Mouse (Mus musculus) right cerebral cortex, postnatal 10 days (tissue): ENCODE data around the gene Gnb1.
A peak's percentile ranks its signal among the peaks of the same experiment; 100 is the strongest.
"Not testable (repeated sequence)": the region's sequence is repeated elsewhere in the genome, so short reads cannot be mapped to it uniquely, and the experiment has no call there.

ENCODE experiments used
- DNase-seq, 2 experiments: peaks; one replicate each; pipeline ENCODE4 v3.0.0; 2021; ENCODE audit warnings: low spot score in 2 of 2

Gene Gnb1

GRCm38 (mm10) chr4:155490990-155491504 lies at the start of gene Gnb1:
Gene Gnb1 (plus strand): TSS chr4:155491361.
- DNase-seq: peak; percentile 93 to 97

- no peak for DNase-seq
Measured at GRCm38 (mm10) chr4:155442808-155443207, 48.4 kb upstream of the Gnb1 start.

- no peak for DNase-seq
Measured at GRCm38 (mm10) chr4:155451597-155451996, 39.6 kb upstream of the Gnb1 start.

- DNase-seq: no peak
Measured at GRCm38 (mm10) chr4:155458575-155458974, 32.6 kb upstream of the Gnb1 start.

- DNase-seq: no peak
Measured at GRCm38 (mm10) chr4:155463050-155463449, 28.1 kb upstream of the Gnb1 start.

GRCm38 (mm10) chr4:155463611-155464010 lies 27.6 kb upstream of the Gnb1 start:
- DNase-seq: no peak

GRCm38 (mm10) chr4:155464061-155464460 lies 27.1 kb upstream of the Gnb1 start:
- DNase-seq: no peak

GRCm38 (mm10) chr4:155465607-155466006 lies 25.6 kb upstream of the Gnb1 start:
- no peak for DNase-seq

- DNase-seq: no peak
Measured at GRCm38 (mm10) chr4:155466080-155466479, 25.1 kb upstream of the Gnb1 start.

- DNase-seq: no peak
Measured at GRCm38 (mm10) chr4:155467237-155468010, 23.7 kb upstream of the Gnb1 start.

- DNase-seq: peak in 1 of 2 experiments; percentile 31
Measured at GRCm38 (mm10) chr4:155468952-155469351, 22.2 kb upstream of the Gnb1 start, which contains the start of gene Tmem52. Gene Tmem52 (plus strand): TSS chr4:155469114.

- DNase-seq: peak; percentile 51 to 62
Measured at GRCm38 (mm10) chr4:155469590-155470262, 21.4 kb upstream of the Gnb1 start.

GRCm38 (mm10) chr4:155470263-155470953 lies 20.8 kb upstream of the Gnb1 start:
- DNase-seq: no peak

GRCm38 (mm10) chr4:155470997-155471396 lies 20.2 kb upstream of the Gnb1 start:
- DNase-seq: no peak

- no peak for DNase-seq
Measured at GRCm38 (mm10) chr4:155471406-155471805, 19.8 kb upstream of the Gnb1 start.

GRCm38 (mm10) chr4:155472716-155473290 lies 18.4 kb upstream of the Gnb1 start:
- DNase-seq: no peak

GRCm38 (mm10) chr4:155473319-155473718 lies 17.8 kb upstream of the Gnb1 start:
- DNase-seq: no peak

- not testable (repeated sequence) for DNase-seq
Measured at GRCm38 (mm10) chr4:155473796-155474195, 17.4 kb upstream of the Gnb1 start.

GRCm38 (mm10) chr4:155481381-155482124 lies 9.6 kb upstream of the Gnb1 start:
- peak; percentile 78 to 86 for DNase-seq

GRCm38 (mm10) chr4:155482125-155482480 lies 9.1 kb upstream of the Gnb1 start:
- no peak for DNase-seq
